Mouse (Mus musculus): ENCODE results near the gene Cd320. TPM values are rescaled to one million over a fixed set of nuclear protein-coding genes. Genes with fewer than 3 reads are reported as not detected.
"Not testable (repeated sequence)": the region's sequence is repeated elsewhere in the genome, so short reads cannot be mapped to it uniquely, and the experiment has no call there.

Gene Cd320
- polyA plus RNA-seq, 1 experiment from 2014 or later = 91.8 TPM

GRCm38 (mm10) chr17:33844196-33844595, 1.3 kb downstream of the Cd320 start:
- H3K4me3 ChIP-seq = peak overlapping the region; percentile 69
- H3K9me3 ChIP-seq = no peaks in the 10 kb centered on the region
- WGBS = 85% methylated on average over 1 of the region's 1 CpGs
- no peaks in the 10 kb centered on the region for H3K27me3 ChIP-seq (ENCODE audit: insufficient read depth, poor library complexity, severe bottlenecking)
- H3K36me3 ChIP-seq = peaks cover 40% of the 10 kb centered on the region
- DNase-seq (ENCODE audit: low spot score) = no peak
- H3K4me1 ChIP-seq (replicated peaks) = peaks cover 15% of the 10 kb centered on the region
- H3K27ac ChIP-seq = no peak overlapping the region

DNA sequence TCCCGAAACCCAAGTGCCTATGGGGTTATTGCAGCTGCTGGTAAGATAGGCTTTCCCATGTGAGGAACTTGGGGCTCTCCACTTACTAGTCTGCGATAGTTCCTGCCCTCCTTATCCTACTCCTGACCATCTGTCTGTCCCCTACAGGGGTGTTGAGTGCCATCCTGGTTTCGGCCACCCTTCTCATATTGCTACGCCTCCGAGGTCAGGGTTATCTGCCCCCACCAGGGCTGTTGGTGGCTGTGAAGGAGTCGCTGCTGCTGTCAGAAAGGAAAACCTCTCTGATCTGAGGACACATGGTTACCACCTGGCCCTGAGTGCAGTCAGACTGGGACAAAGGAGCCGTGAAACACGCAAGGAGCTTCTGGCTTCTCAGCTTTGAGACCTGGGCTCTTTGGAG, 5.2 kb downstream of the Cd320 start:
- Histone ChIP-seq H3K36me3 (peaks cover 43% of the 10 kb centered on the region), H3K27ac (no peak overlapping the region), H3K9me3 (no peaks in the 10 kb centered on the region), H3K4me3 (no peak overlapping the region), H3K4me1 (replicated peaks) (peaks cover 15% of the 10 kb centered on the region), H3K27me3 (ENCODE audit: insufficient read depth, poor library complexity, severe bottlenecking) (no peaks in the 10 kb centered on the region)
- no peak for DNase-seq (ENCODE audit: low spot score)
- WGBS = 89% methylated on average over 8 of the region's 8 CpGs

DNA sequence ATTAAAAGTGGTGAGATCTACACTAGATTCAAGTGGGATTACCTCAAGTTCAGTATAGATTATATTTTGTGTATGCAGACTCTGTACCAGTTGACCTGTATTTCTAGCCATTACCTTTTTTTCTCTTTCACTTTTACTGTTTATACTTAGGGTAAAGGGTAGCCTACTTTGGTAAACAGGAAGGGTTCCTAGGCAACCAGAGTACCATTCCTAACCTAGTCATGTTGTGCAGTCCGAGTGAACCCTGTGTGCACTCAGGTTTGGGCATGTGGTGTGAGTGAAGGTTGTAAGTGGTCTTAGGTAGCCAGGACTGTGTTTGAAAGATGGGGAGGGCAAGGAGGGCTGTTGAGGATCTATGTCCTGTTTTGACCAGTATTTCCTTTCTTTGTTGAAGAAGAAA, 8.4 kb downstream of the Cd320 start:
- WGBS = 78% methylated on average over 1 of the region's 1 CpGs
- peaks cover 39% of the 10 kb centered on the region for H3K36me3 ChIP-seq
- no peak overlapping the region for H3K27ac ChIP-seq
- H3K4me1 ChIP-seq (replicated peaks) = no peaks in the 10 kb centered on the region
- DNase-seq (ENCODE audit: low spot score) = no peak
- no peaks in the 10 kb centered on the region for H3K27me3 ChIP-seq (ENCODE audit: insufficient read depth, poor library complexity, severe bottlenecking)
- no peak overlapping the region for H3K4me3 ChIP-seq
- no peaks in the 10 kb centered on the region for H3K9me3 ChIP-seq

- WGBS = 63% methylated on average over 4 of the region's 4 CpGs
These were observed 14.9 kb downstream of the Cd320 start for GRCm38 (mm10) chr17:33857816-33858215.

DNA sequence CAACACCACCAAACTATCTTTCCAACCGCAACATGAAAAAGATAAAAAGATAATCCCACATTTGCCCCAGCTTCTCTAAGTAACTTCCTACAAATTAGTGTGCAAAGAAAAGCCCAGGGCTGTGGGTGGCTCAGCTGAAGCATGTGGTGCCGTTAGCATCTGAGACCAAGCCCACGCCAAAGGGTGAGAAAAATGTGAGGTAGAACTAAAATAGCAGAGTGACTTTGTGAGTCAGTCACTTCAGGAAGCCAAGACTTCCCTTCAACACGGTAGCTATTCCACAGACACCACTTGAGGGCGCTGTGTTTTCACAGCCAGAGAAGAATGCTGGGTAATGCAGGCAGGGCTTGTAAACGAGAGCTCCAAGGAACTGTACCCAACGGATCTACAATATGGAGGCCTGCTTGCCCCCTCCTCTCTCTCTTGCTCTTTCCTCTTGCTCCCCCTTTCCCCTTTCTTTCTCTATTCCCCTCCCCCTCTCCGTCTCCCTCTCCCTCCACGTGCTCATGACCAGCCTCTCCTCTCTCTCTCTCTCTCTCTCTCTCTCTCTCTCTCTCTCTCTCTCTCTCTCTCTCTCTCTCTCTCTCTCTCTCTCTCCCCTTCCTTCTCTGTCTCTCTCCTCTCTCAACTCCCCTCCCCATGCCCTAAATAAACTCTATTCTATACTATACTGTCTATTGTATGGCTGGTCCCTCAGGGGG, 22.6 kb downstream of the Cd320 start:
- Histone ChIP-seq H3K36me3 (no peaks in the 10 kb centered on the region), H3K27me3 (ENCODE audit: insufficient read depth, poor library complexity, severe bottlenecking) (no peaks in the 10 kb centered on the region), H3K27ac (peak overlapping the region; percentile 59; the same call in 1 of the 2 replicates), H3K9me3 (no peaks in the 10 kb centered on the region), H3K4me3 (no peak overlapping the region), H3K4me1 (replicated peaks) (peaks cover 13% of the 10 kb centered on the region)
- DNase-seq (ENCODE audit: low spot score) = peak; percentile 47
- 49% methylated on average over 9 of the region's 9 CpGs for WGBS

More at GRCm38 (mm10) chr17:33857816-33858215, 14.9 kb downstream of the Cd320 start:
- no peaks in the 10 kb centered on the region for H3K36me3 ChIP-seq
- DNase-seq (ENCODE audit: low spot score) = no peak
- no peak overlapping the region for H3K27ac ChIP-seq
- no peaks in the 10 kb centered on the region for H3K27me3 ChIP-seq (ENCODE audit: insufficient read depth, poor library complexity, severe bottlenecking)
- H3K4me3 ChIP-seq = no peak overlapping the region
- H3K4me1 ChIP-seq (replicated peaks) = no peaks in the 10 kb centered on the region
- H3K9me3 ChIP-seq = peaks cover 6% of the 10 kb centered on the region; the same call in 1 of the 2 replicates

GRCm38 (mm10) chr17:33873537-33873936, 30.6 kb downstream of the Cd320 start, which contains the start of gene Gm7029:
Gene Gm7029 (plus strand): TSS chr17:33873837.
- not testable (repeated sequence) for H3K4me3 ChIP-seq, H3K9me3 ChIP-seq
- 82% methylated on average over 5 of the region's 12 CpGs for WGBS

DNA sequence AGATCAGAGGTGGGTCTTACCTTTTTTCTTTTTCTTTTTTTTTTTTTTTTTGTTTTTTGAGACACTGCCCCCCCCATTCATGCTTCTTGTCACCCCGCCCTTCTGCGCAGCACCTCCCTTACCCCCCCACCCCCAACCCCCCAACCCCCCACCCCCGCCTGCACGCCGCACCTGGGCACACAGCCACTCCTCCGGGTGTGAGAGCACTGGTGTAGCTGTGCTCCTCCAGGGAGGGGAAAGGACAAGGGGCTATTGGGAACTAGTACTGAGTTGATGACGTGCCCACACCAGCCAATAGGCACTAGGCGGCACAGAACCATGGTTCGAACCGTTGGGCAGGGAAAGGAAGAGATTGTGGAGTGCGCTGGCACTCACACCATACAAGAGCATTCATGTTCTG, 31.5 kb downstream of the Cd320 start:
- H3K4me3 ChIP-seq = no peak overlapping the region
- no peaks in the 10 kb centered on the region for H3K4me1 ChIP-seq (replicated peaks)
- WGBS = 92% methylated on average over 10 of the region's 11 CpGs
- no peak for DNase-seq (ENCODE audit: low spot score)
- no peak overlapping the region for H3K27ac ChIP-seq
- no peaks in the 10 kb centered on the region for H3K9me3 ChIP-seq
- H3K27me3 ChIP-seq (ENCODE audit: insufficient read depth, poor library complexity, severe bottlenecking) = no peaks in the 10 kb centered on the region
- H3K36me3 ChIP-seq = peaks cover 51% of the 10 kb centered on the region

More at GRCm38 (mm10) chr17:33873537-33873936, 30.6 kb downstream of the Cd320 start, which contains the start of gene Gm7029:
- DNase-seq (ENCODE audit: low spot score); H3K27me3 ChIP-seq (ENCODE audit: insufficient read depth, poor library complexity, severe bottlenecking); H3K27ac ChIP-seq; H3K4me1 ChIP-seq (replicated peaks): not testable (repeated sequence)
- H3K36me3 ChIP-seq = peaks cover 42% of the 10 kb centered on the region

DNA sequence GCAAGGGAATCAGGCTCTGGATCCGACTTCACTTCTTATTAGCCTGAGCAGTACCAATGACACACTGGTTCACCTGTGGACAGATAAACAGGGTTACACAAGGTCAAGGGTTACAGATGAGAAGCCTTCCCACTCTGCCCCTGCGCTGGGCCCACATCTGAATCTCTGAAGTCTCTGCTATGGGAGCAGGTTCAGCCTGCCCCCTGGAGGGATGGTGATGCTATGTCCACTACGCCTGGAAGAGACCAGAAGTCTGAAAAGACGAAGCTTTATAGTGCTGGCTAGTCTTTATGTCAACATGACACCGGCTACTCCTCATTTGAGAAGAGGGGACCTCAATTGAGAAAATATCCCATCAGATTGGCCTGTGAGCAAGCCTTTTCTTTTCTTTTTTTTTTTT, 32.9 kb downstream of the Cd320 start:
- not testable (repeated sequence) for H3K27me3 ChIP-seq (ENCODE audit: insufficient read depth, poor library complexity, severe bottlenecking); H3K4me1 ChIP-seq (replicated peaks); H3K4me3 ChIP-seq; H3K27ac ChIP-seq; DNase-seq (ENCODE audit: low spot score); H3K9me3 ChIP-seq
- 85% methylated on average over 5 of the region's 5 CpGs for WGBS
- peaks cover 64% of the 10 kb centered on the region for H3K36me3 ChIP-seq

DNA sequence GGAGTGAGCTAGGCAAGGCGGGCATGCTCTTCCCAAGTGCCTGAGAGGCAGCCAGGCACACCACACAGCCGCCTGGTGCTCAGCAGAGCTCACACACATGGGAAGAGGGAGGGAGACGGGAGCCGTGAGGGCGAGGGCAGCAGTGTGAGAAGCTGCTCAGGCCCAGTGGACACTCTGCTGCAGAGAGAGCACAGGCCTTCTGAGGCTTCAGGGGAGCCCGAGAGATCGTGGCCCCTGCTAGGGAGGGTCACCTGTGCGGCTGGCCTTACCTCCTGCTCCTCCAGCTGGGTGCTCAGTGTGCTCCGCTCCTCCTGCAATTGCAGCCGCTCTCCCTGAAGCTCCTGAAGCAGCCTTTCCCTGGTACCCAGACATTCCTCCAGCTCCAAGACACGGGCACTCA, 41.4 kb downstream of the Cd320 start:
- WGBS = 90% methylated on average over 10 of the region's 11 CpGs
- H3K9me3 ChIP-seq; H3K4me3 ChIP-seq; H3K27me3 ChIP-seq (ENCODE audit: insufficient read depth, poor library complexity, severe bottlenecking); DNase-seq (ENCODE audit: low spot score); H3K27ac ChIP-seq: not testable (repeated sequence)
- H3K36me3 ChIP-seq = peaks cover 74% of the 10 kb centered on the region
- peaks cover 17% of the 10 kb centered on the region for H3K4me1 ChIP-seq (replicated peaks)

DNA sequence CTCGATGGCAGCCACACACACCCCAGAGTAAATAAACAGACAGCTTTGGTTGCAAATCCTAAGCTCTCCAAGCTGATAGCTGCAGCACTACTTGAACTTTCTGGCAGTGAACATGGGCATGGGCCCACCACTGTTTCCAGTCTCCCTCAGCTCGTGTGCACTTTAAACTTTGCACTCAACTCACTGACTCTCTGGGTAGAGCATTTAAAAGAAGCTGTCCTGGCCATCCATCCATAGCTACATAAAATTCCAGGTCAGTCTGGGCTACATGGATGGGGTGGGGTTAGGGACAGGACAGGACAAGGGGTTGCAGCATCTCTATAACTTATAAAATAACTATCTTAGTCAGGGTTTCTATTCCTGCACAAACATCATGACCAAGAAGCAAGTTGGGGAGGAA, 44.9 kb downstream of the Cd320 start:
- H3K9me3 ChIP-seq; H3K27me3 ChIP-seq (ENCODE audit: insufficient read depth, poor library complexity, severe bottlenecking); H3K4me3 ChIP-seq; DNase-seq (ENCODE audit: low spot score); H3K27ac ChIP-seq: not testable (repeated sequence)
- 85% methylated on average over 2 of the region's 2 CpGs for WGBS
- Histone ChIP-seq H3K4me1 (replicated peaks) (peaks cover 18% of the 10 kb centered on the region), H3K36me3 (peaks cover 42% of the 10 kb centered on the region)

DNA sequence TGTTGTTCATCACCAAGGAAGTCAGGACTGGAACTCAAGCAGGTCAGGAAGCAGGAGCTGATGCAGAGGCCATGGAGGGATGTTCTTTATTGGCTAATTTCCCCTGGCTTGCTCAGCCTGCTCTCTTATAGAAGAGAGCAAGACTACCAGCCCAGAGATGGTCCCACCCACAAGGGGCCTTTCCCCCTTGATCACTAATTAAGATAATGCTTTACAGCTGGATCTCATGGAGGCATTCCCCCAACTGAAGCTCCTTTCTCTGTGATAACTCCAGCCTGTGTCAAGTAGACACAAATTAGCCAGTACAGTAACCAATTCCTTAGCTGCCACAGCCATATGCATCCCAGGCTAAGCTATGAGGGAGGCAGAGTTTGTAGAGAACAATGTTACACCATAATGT, 45.3 kb downstream of the Cd320 start:
- not testable (repeated sequence) for H3K27ac ChIP-seq; H3K9me3 ChIP-seq; DNase-seq (ENCODE audit: low spot score); H3K27me3 ChIP-seq (ENCODE audit: insufficient read depth, poor library complexity, severe bottlenecking)
- peaks cover 38% of the 10 kb centered on the region for H3K36me3 ChIP-seq
- peaks cover 18% of the 10 kb centered on the region for H3K4me1 ChIP-seq (replicated peaks)
- H3K4me3 ChIP-seq = peak overlapping the region; percentile 18; the same call in 1 of the 2 replicates

- H3K36me3 ChIP-seq = peaks cover 21% of the 10 kb centered on the region
- H3K27ac ChIP-seq = peak overlapping the region; percentile 93
- H3K9me3 ChIP-seq; H3K27me3 ChIP-seq (ENCODE audit: insufficient read depth, poor library complexity, severe bottlenecking); DNase-seq (ENCODE audit: low spot score): not testable (repeated sequence)
- peaks cover 18% of the 10 kb centered on the region for H3K4me1 ChIP-seq (replicated peaks)
- H3K4me3 ChIP-seq = peak overlapping the region; percentile 70
- under 1% methylated on average over 44 of the region's 44 CpGs for WGBS
These were observed 47.1 kb downstream of the Cd320 start for GRCm38 (mm10) chr17:33889941-33890532.

GRCm38 (mm10) chr17:33890533-33891059, 47.7 kb downstream of the Cd320 start, which contains the start of gene Kifc1:
Gene Kifc1 (minus strand): TSS chr17:33890661.
- DNase-seq (ENCODE audit: low spot score) = peak; percentile 100
- under 1% methylated on average over 49 of the region's 49 CpGs for WGBS
- H3K9me3 ChIP-seq = no peaks in the 10 kb centered on the region
- peaks cover 15% of the 10 kb centered on the region for H3K36me3 ChIP-seq
- peaks cover 18% of the 10 kb centered on the region for H3K4me1 ChIP-seq (replicated peaks)
- peak within 1 kb of the TSS; percentile 93 for H3K27ac ChIP-seq
- peak within 1 kb of the TSS; percentile 70 for H3K4me3 ChIP-seq
- no peaks in the 10 kb centered on the region for H3K27me3 ChIP-seq (ENCODE audit: insufficient read depth, poor library complexity, severe bottlenecking)
